ENCODE assay signal across 10 mouse cellular contexts in genomic region chr11:11961917-11962628, GRCm38 (mm10).
A peak's percentile ranks its signal among the peaks of the same experiment; 100 is the strongest.
DNase-seq lines count a peak whose midpoint lies in the region; ATAC-seq and TF ChIP-seq lines count a peak whose summit lies in the region.
"Had no signal": no experiment of that assay in that cellular context is flagged by ENCODE, and none has a peak within 500 bp of the region (broad histone marks: within the 10 kb centered on the region; RNA-seq: fewer than 3 reads in every experiment).

No protein-coding gene starts in this region.

- no peak overlapping the region for H3K9ac ChIP-seq in embryonic facial prominence, embryonic 11.5 days (replicated peaks; ENCODE audit: low read length)
- no peak overlapping the region for H3K9ac ChIP-seq in liver, postnatal 0 days (replicated peaks)

- no peak overlapping the region for H3K4me2 ChIP-seq in embryonic facial prominence, embryonic 11.5 days (ENCODE audit: low read depth, low read length)
- H3K4me2 ChIP-seq in liver, postnatal 0 days (ENCODE audit: low read depth, low read length): no peak overlapping the region

- H3K4me3 ChIP-seq in embryonic facial prominence, embryonic 11.5 days (ENCODE audit: low read depth, low read length): no peak overlapping the region
- H3K4me3 ChIP-seq in liver, postnatal 0 days (ENCODE audit: low read depth, low read length): no peak overlapping the region
- H3K4me3 ChIP-seq: erythroblast, embryonic 14.5 days had no signal

- ATAC-seq in embryonic facial prominence, embryonic 11.5 days (replicated peaks; ENCODE audit: insufficient number of reproducible peaks, low FRiP score, low TSS enrichment, low read depth): no peak; the same call in 1 of the 2 replicates
- ATAC-seq in liver, postnatal 0 days: peak; percentile 61

- no peaks in the 10 kb centered on the region; the same call in none of the 2 replicates for H3K4me1 ChIP-seq in embryonic facial prominence, embryonic 11.5 days (ENCODE audit: control insufficient read depth, insufficient read depth, low read length)
- H3K4me1 ChIP-seq in liver, postnatal 0 days (ENCODE audit: insufficient read depth): peaks cover 51% of the 10 kb centered on the region

- H3K9me3 ChIP-seq in embryonic facial prominence, embryonic 11.5 days (replicated peaks; ENCODE audit: control insufficient read depth, low read length): no peaks in the 10 kb centered on the region
- H3K9me3 ChIP-seq in liver, postnatal 0 days (ENCODE audit: low read length): no peaks in the 10 kb centered on the region

- peak overlapping the region; percentile 48 for H3K27ac ChIP-seq in embryonic facial prominence, embryonic 11.5 days (replicated peaks; ENCODE audit: low read depth, low read length)
- H3K27ac ChIP-seq in liver, postnatal 0 days (ENCODE audit: low read depth): peak overlapping the region; percentile 83

- TF ChIP-seq CTCF in liver, postnatal 0 days (IDR thresholded peaks at IDR 0.05; ENCODE audit: low read depth): no peak

- DNase-seq in kidney, adult 9 months: peak; percentile 24
- DNase-seq in kidney, adult 8-10 months: no peak
- peak; percentile 39 for DNase-seq in embryonic facial prominence, embryonic 11.5 days (ENCODE audit: low spot score)
- peak; percentile 59 to 69 for DNase-seq in heart, postnatal 10 days
- peak; percentile 59 for DNase-seq in liver, postnatal 0 days
- no peak for DNase-seq in ovary, adult 18-20 months (ENCODE audit: low spot score)
- no peak for DNase-seq in spleen, postnatal 36 days (ENCODE audit: low spot score in 2 of 2)
- no peak for DNase-seq in lung, postnatal 10 days
- DNase-seq: layer of hippocampus, postnatal 36 days had no signal

- intact Hi-C loops in heart, postnatal 10 days (cut with DNase I): no loop called here

- no peaks in the 10 kb centered on the region for H3K27me3 ChIP-seq in embryonic facial prominence, embryonic 11.5 days (ENCODE audit: control insufficient read depth, insufficient read depth, low read length)
- no peaks in the 10 kb centered on the region for H3K27me3 ChIP-seq in liver, postnatal 0 days (ENCODE audit: insufficient read depth, low read length)

- H3K36me3 ChIP-seq in embryonic facial prominence, embryonic 11.5 days (replicated peaks; ENCODE audit: control insufficient read depth, insufficient read depth, low read depth, low read length): peaks cover 2% of the 10 kb centered on the region
- 0 out of 2 replicates have a peak, but pooled peaks cover 2% of the 10 kb centered on the region for H3K36me3 ChIP-seq in liver, postnatal 0 days (replicated peaks; ENCODE audit: insufficient read depth, low read length)

- 72% methylated on average over 5 of the region's 5 CpGs for WGBS in embryonic facial prominence, embryonic 11.5 days
- 47% methylated on average over 5 of the region's 5 CpGs for WGBS in liver, postnatal 0 days (ENCODE audit: insufficient replicate concordance)

- TF ChIP-seq EP300 in liver, postnatal 0 days (IDR thresholded peaks at IDR 0.05; ENCODE audit: low read depth): peak; percentile 89

Comparison
In these comparisons a context has a peak if more than half of its experiments do, and no peak if none do; other contexts are left out.
1. DNase-seq: peak in kidney, adult 9 months (single experiment), embryonic facial prominence, embryonic 11.5 days (single experiment), heart, postnatal 10 days (2 of 2) and liver, postnatal 0 days (single experiment); none in kidney, adult 8-10 months (0 of 2), ovary, adult 18-20 months (single experiment), spleen, postnatal 36 days (0 of 2) and lung, postnatal 10 days (single experiment).